Mouse (Mus musculus): ENCODE measurements around the gene Kcnh7.

Gene Kcnh7

DNA sequence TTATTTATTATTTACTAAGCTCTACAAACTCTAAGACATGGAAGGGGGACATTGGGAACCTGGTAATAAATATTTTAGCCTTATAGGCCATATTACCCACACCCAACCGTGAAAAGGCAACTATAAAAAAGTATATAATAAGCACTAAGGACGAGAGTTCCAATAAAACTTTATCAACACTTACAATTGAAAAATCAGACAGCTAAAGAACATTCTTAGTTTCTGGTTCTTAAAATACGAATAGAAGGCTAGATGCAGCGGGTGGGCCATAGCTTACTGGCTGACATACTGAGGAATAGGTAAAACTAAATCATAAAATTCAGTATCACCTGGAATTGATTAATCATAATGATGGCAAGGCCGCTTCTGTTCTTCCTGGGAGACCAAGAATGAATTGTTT, 539.2 kb downstream of the Kcnh7 start:
- no peak for DNase-seq
